Mouse (Mus musculus) adrenal gland (tissue): ENCODE data around the gene Rwdd2b.

Experiments used
- intact Hi-C: fragments of 180-260 bp; cut with DNase I; formaldehyde crosslinking; loops from one replicate; pipeline ENCODE4 v1.15.1; 2025
- long read RNA-seq, 2 experiments: library from polyadenylated mRNA; unstranded; transcript quantifications; one replicate each; pipeline ENCODE4 v2.0.0; 2020; ENCODE audit warnings: borderline replicate concordance in 1 of 2; ENCODE audit not compliant: insufficient replicate concordance in 1 of 2

Rwdd2b gene
- long read RNA-seq, experiment 1, transcript Rwdd2b-201 (5 exons, 2,009 nt) = major isoform, 7 of 7 reads
- long read RNA-seq, experiment 1, partial matches to known transcripts = 0 of 7 reads
- long read RNA-seq, experiment 1, other reads (novel, unspliced or antisense) = 0 of 7 reads
- long read RNA-seq, experiment 2, partial matches to known transcripts = 0 of 3 reads
- long read RNA-seq, experiment 2, other reads (novel, unspliced or antisense) = 0 of 3 reads

DNA sequence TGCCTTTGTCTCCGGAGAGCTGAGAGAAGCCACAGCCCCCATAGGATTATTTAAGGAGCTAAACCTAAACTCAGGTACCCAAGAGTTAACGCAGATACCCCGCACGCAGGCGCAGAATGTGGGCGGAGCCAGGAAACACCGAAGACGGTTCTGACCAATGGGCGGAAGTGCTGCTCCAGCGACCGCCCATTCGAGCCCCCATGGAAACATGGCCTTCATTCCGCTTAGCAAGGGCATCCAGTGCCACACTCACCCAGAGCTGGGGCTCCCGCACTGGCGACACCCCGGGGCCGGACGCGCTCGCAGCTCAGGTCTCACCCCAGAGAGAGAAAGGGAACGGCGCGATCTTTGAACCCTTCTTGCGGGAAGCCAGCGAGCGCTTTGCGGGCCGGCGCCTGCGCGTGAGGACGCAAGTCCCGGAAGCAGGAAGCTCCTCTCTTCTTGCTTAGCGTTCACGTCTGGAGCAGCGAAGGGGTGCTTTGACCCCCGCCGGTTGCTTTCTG, at the start of gene Rwdd2b:
Gene Rwdd2b, minus strand, starts transcription at position 390 of the 503 bp plus-strand sequence.
- intact Hi-C loops = loop anchor here (2.0 kb wide), 1 partner anchor 15 kb away; the partner anchor contains the start of gene Usp16

GRCm38 (mm10) chr16:87488605-87489004, 48.2 kb upstream of the Rwdd2b start:
- intact Hi-C loops = loop anchor here (5.0 to 10.0 kb wide), 2 partner anchors 66 to 84 kb away; no protein-coding TSS in a partner anchor

DNA sequence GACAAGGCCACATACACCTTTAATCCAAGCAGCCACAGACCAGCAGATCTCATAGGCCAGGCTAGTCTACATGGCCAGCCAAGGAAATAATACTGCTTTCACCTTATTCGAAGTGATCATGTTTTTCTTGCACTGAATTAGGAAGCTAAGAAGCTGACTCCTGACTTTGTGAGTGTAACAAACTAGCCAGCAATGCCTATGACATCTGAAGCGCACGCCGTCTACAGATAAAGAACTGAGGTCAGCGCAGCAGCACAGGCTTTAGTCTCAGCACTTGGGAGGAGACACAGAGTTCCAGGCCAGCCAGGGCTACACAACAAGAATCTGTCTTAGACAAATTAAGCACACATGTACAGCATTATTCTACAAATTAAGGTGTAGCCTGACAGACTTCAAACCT, 46.4 kb upstream of the Rwdd2b start:
- intact Hi-C loops = loop anchor here (5.0 to 10.0 kb wide), 2 partner anchors 64 to 82 kb away; no protein-coding TSS in a partner anchor

- intact Hi-C loops = loop anchor here (10.0 kb wide), 1 partner anchor 80 kb away; no protein-coding TSS in a partner anchor
Observed at GRCm38 (mm10) chr16:87484367-87484766, 44.0 kb upstream of the Rwdd2b start.

- intact Hi-C loops = no loop called here
Observed at GRCm38 (mm10) chr16:87470579-87470978, 30.2 kb upstream of the Rwdd2b start.

DNA sequence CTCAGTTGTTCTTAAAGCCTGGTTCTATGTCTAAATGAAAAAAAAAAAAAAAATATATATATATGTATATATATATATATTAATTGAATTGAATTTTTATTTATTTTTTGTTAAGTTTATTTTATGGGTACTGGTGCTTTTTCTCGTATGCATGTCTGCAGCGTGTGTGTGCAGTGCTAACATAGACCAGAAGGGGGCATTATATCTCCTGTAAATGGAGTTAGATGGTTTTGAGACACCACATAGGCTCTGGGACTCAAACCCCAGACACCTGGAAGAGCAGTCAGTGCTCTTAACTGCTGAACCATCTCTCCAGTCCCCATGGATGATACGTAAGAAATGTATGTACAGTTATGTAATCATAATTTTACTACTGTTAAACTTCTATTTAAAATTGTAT, 18.4 kb upstream of the Rwdd2b start:
- intact Hi-C loops = loop anchor here (5.0 kb wide), 1 partner anchor 34 kb away; no protein-coding TSS in a partner anchor

DNA sequence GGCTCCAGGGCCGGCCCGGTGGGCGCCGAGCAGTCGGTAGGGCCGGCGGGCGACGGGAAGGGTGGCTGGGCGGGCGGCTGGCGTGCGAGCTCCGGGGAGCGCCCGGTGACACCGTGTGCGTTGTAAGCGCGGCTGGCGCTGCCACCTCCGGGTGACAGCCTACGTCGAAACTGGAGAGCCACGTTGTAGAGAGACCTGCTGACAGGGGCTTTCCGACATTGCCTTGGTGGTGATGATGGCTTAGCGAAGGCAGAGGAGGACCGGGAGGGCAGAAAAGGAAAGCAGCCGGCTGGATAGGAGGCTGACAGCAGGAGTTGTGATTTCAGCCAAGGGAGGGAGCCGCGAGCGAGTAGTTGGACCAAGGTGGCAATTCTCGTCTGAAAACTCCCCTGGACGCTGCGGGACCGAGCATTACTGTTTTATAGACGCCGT, 14.8 kb upstream of the Rwdd2b start:
- intact Hi-C loops = loop anchor here (2.0 to 5.0 kb wide), 2 partner anchors 14 to 37 kb away; partner anchors contain the start of gene Rwdd2b

- intact Hi-C loops = loop anchor here (2.0 to 5.0 kb wide), 2 partner anchors 14 to 38 kb away; partner anchors contain the start of gene Rwdd2b
Observed at GRCm38 (mm10) chr16:87454419-87455179, 14.2 kb upstream of the Rwdd2b start, which contains the start of gene Usp16. Gene Usp16 (plus strand): TSS chr16:87454703.

DNA sequence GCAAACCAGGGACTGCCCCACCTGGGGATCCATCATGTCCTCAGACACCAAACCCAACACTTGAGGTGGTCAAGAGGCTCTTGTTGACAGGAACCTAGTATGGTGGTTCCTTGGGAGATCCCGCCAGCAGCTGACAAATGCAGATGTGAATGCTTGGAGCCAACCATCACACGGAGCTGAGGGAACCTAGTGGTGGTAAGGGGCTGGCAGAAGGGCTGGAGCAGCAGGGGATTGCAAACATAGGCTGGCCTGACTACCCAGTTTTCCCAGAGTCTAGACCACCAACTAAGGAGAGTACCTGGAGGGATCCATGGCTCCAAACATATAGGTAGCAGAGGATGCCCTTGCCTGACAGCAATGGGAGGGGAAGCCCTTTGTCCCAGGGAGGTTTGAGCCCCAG, 12.9 kb upstream of the Rwdd2b start:
- intact Hi-C loops = no loop called here

- intact Hi-C loops = no loop called here
Observed at GRCm38 (mm10) chr16:87445528-87445927, 5.2 kb upstream of the Rwdd2b start.

- intact Hi-C loops = no loop called here
Observed at GRCm38 (mm10) chr16:87445110-87445509, 4.7 kb upstream of the Rwdd2b start.

- intact Hi-C loops = no loop called here
Observed at GRCm38 (mm10) chr16:87444071-87444470, 3.7 kb upstream of the Rwdd2b start.

DNA sequence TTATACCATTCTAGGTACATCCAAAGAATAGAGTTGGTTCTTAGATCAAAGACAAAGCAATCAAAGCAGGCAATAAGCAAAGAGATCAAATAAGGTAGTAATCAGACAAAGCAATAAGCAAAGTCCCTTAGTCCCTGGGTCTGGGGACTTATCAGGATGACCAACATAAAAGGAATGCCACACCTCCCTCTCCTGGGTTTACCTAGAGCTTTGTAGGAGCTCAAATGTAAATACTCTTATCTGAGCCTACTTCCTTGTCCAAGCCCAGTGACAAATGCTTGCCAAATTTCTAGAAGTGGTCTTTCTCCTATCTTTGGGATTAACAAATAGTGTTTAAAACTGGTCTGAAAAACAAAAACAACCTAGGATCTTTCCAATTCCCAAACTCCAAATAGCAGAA, 2.9 kb upstream of the Rwdd2b start:
- intact Hi-C loops = no loop called here

GRCm38 (mm10) chr16:87442291-87442690, 1.9 kb upstream of the Rwdd2b start:
- intact Hi-C loops = no loop called here

DNA sequence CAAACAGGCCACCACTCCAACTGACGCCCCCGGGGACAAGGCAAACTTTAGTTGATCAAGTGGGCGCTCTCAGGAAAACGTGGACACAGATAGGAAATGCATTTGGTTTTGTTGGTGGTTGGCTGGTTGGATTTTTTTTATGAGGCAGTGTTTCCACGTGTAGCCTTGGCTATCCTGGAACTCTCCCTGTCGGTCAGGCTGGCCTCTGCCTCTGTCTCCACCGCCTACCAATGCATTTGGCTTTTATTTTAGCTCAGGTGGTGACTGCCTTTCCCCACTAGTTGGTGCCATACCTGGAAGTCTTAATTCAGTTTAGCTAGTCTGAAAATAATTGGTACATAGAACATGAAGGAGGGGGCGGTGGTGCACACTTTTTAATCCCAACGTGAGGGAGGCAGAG, 716 bp upstream of the Rwdd2b start:
- intact Hi-C loops = loop anchor here (2.0 kb wide), 1 partner anchor 14 kb away; the partner anchor contains the start of gene Usp16

DNA sequence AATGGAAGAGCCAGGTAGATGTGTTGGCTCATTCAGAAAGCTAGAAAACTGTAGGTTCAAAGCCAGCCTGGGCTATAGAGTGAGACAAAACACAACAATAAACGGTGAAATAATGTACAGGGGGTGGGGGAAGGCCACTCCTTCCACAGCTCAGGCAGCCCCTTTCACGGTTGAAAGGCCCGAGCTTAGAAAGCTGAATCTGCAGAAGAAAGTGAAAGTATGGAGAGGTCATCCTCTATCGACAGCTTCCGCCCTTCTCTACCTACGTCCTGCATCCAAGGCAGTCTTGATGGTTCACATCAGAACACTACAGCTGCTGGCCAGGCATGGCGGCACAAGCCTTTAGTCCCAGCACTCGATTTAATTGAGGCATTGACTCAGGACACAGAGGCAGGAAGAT, 1.7 kb downstream of the Rwdd2b start:
- intact Hi-C loops = no loop called here

DNA sequence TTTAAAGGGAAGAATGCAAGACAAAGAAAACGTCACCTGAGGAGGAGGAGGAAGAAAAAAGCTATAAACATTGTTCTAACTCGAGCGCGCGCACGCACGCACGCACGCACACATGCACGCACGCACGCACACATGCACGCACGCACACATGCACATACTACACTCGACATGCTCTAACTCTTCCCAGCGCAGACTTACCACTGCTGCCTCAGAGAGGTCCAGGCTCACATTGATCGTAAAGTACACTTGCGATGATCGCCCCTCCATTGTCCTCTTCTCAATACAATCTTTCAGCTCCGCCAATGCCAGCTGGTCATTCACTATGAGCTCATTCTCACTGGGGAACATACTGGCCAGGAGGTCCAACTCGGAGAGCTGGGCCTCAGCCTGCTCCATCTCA, 3.3 kb downstream of the Rwdd2b start:
- intact Hi-C loops = no loop called here

DNA sequence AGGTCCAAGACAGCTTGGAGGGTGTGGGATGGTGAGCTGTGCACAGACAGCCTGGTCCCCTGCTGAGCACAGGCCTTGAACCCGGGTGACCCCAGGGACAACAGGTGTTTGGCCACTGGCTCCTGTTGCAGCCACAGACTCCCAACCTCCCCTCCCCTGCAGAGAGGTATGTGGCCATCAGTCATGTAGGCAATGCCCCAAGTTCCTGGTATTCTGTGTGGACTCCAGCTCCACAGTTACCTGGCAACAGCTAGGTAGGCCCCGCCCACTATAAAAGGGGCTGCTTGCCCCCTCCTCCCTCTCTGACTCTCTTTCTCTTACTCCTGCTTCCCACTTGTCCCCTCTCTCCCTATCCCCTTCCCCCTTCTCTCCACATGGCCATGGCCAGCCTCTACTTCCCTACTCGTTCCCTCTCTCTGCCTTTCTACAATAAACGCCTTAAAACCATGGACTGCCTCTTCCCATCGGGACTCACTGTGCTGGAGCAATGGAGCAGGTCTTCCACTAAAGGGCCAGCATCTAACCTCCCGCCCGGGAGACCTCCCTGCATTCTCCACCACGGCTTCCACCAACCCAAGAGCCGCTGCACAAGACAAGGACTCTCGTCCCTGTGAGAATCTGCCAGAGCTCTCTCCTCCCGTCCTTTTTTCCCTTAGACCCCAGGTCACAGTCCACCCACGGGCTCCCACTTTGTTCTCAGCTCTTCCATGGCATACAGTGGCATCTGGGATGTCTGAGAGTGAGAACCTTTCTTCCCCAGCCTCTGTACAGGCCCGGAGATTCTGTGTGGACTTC, 4.8 kb downstream of the Rwdd2b start:
- intact Hi-C loops = no loop called here

DNA sequence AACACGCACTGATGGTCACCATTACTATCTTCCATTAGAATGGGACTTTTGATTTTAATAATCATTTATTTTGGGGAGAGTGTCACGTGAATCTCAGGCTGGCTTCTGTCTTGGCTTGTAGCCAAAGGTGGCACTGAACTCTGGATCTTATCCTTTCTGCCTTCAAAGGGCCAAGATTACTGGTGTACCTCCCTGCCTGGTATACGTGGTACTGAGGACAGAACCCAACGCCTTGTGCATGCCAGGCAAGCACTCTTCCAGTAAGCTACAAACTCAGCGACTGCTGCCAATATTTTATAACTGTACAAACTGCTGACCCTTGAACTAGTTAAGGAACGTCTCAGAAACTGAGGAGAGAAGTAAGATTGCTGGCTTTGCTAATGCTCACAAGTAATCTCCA, 5.4 kb downstream of the Rwdd2b start:
- intact Hi-C loops = no loop called here

- intact Hi-C loops = no loop called here
Observed at GRCm38 (mm10) chr16:87434266-87434665, 6.1 kb downstream of the Rwdd2b start.
